In genomic region chr1:78891344-78891743, GRCm38 (mm10) we compare ENCODE assay signal across 24 mouse cellular contexts.
"Had no signal": no experiment of that assay in that cellular context is flagged by ENCODE, and none has a peak within 500 bp of the region (broad histone marks: within the 10 kb centered on the region; RNA-seq: fewer than 3 reads in every experiment).

No protein-coding gene starts in this region.

- DNase-seq: gastrocnemius, postnatal 14 days; gastrocnemius, postnatal 36 days; heart, adult 11 months; heart, adult 2 months; heart, postnatal 14 days; heart, postnatal 36 days; kidney, adult 11 months; kidney, adult 2 months; kidney, adult 9 months; kidney, postnatal 14 days; kidney, postnatal 36 days; layer of hippocampus, adult 9-11 months; layer of hippocampus, postnatal 36 days; left cerebral cortex, postnatal 4 days had no signal

- H3K4me3 ChIP-seq: heart, adult 2 months; heart, embryonic 13.5 days; heart, embryonic 15.5 days; hindbrain, embryonic 13.5 days; hindbrain, embryonic 15.5 days; kidney, embryonic 15.5 days; limb, embryonic 13.5 days; limb, embryonic 15.5 days; liver, embryonic 12.5 days had no signal

- H3K27ac ChIP-seq: heart, adult 2 months; heart, embryonic 13.5 days; heart, embryonic 15.5 days; hindbrain, embryonic 13.5 days; hindbrain, embryonic 15.5 days; hindbrain, postnatal 0 days; kidney, embryonic 15.5 days; kidney, postnatal 0 days; limb, embryonic 13.5 days; limb, embryonic 15.5 days; liver, embryonic 12.5 days had no signal
